Mouse (Mus musculus): ENCODE measurements at regions not wholly inside any gene's neighbourhood (a gene's known extent, or its start where the extent isn't known, plus 50 kb on each side); places are given as distances from the start of the nearest gene placed in this dataset.

GRCm38 (mm10) chr13:112178031-112178430, 110.2 kb upstream of the Ankrd55 start:
- TF ChIP-seq POLR2A (IDR thresholded peaks at IDR 0.05; ENCODE audit: insufficient read length, low read depth) (no peak), POLR2AphosphoS2 (IDR thresholded peaks at IDR 0.05; ENCODE audit: insufficient read length, low read depth) (no peak), MAX (IDR thresholded peaks at IDR 0.05; ENCODE audit: low read depth) (no peak), E2F4 (IDR thresholded peaks at IDR 0.05; ENCODE audit: insufficient read depth) (no peak), USF1 (IDR thresholded peaks at IDR 0.05; ENCODE audit: low read depth) (no peak), TCF12 (IDR thresholded peaks at IDR 0.05; ENCODE audit: insufficient read depth, poor library complexity, severe bottlenecking) (no peak)

All from myocyte (in vitro differentiated cells).